Mouse (Mus musculus) lung, postnatal 0 days (tissue): ENCODE results near the gene Grtp1.

Experiments
- CTCF ChIP-seq: IDR thresholded peaks from 2 replicates; pipeline ENCODE4 v1.5.1; 2016; ENCODE audit warnings: antibody characterized with exemption, mild to moderate bottlenecking
- EP300 ChIP-seq: IDR thresholded peaks from 2 replicates; pipeline ENCODE4 v1.6.1; 2016; ENCODE audit warnings: antibody characterized with exemption, mild to moderate bottlenecking, control low read depth

- TF ChIP-seq CTCF (no peak), EP300 (no peak)
These were observed 29.4 kb upstream of the Grtp1 start for GRCm38 (mm10) chr8:13229802-13230201.
